Mouse (Mus musculus) ovary, postnatal 10 days (tissue): ENCODE data around the gene Gulp1.

ENCODE experiments used
- DNase-seq: peaks from one replicate; pipeline ENCODE4 v3.0.0; 2022; ENCODE audit warnings: low spot score

The Gulp1 gene

DNA sequence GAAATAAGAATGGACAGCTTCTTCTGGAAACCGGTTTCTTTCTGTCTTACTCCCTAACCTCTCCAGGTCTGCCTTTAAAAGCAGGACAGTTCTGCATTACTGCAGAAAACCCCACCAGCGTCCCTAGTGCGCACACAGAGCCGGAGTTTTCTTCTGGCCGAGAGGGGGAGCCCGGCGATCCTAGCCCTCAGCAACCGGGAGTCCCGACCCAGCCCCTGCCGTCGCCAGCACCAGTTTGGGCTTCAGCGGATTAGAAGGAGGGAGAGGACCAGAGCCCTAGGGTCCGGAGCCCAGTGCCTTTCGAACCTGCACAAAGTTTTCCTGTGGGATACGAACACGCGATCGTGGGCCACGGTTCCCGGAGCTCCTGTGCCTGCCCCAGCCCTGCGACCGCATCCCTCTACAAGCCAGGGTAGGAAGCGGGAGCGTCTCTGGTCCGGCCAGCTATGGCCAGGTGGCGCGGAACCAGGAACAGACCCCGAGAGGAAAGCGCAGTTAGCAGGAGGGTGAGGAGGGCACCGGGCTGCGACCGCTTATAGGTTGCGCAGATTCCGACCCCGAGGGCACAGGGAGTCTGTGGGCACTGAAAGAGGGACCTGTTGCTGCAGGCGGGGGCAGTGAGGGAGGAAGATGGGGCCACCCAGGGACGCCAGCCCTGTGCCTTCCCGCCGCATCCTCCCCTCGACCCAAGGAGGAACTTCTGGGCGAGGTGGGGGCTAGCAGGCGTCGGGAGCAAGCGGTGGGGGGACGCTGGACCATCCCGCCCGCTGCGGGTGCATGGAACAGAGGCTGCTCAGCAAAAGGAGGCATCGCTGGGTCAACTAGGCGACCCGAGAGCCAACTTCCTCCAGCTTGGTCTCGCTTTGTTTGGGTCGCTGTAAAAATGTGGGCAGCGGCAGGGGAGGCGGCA lies at the start of gene Gulp1:
Gene Gulp1, plus strand, starts transcription at position 51 of the 910 bp plus-strand sequence.
- peak; percentile 58 for DNase-seq

- DNase-seq, result no peak
These were observed 1.1 kb upstream of the Gulp1 start for GRCm38 (mm10) chr1:44550261-44550660.

GRCm38 (mm10) chr1:44552371-44552841 lies 1.1 kb downstream of the Gulp1 start:
- peak; percentile 36 for DNase-seq

DNA sequence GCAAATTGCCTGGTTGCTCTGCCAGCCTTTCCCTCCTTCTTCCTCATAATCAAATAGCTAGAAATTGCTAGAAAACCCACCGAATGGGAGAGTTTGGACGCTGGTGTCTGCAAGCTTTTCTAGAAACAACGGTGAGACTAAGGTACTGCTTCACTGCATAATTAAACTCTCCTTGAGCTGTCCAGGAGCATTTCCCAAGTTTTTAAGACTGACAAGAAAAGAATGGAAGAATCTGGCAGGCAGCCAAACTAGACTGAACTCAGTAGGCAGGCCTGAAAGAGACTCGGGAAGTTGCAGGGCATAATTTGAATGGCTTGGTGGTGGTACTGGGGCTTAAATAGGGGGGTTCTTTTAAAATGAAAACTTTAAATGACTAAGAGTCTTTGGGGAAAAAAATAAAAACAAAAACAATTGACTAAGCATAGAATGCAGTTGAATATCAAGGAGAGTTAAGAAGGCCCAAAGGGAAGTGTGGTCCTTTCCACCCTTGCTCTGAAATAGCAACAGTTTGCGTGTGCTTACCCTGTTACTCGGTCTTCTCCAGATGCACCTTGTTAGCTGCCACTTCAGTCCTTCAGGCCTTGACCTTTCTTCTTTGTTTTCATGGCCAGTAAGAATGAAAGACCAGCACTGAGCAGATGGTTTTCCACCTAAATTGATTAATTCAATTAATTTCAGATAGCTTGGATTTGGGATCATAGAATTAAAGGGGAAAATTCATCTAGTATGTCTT lies 2.0 kb downstream of the Gulp1 start:
- no peak for DNase-seq

DNA sequence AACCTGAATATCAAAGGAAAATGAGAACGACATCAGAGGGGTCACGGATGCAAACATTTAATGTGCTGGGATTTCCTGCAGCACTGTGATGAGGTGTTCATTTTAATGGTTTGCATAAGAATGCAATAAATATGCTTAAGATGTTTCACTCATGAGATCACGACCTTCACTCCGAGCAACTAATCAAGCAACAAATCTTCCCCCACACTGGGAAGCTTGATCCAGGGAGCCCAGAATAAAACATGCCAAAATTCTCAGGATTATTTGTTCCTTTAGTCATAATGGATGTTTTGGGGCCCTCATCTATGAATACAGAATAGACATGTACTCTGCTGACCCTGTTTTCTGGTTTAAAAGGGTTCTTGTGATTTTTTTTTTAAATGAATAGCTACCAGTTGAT lies 16.1 kb downstream of the Gulp1 start:
- DNase-seq, result no peak

DNA sequence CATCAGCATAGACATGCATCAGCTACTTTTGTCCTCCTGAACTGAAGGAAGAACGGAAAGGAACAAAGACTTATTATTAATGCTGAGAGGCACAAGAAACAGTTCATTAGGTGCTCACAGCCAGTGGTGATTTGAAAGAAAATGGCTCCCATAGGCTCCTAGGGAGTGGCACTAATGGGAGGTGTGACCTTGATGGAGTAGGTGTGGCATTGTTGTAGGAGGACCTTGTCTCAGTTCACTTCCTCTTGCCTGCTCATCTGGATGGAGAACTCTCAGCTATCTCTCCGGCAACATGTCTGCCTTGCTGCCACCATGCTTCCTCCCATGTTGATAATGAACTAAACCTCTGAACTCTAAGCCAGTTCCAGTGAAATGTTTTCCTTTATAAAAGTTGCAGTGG lies 17.0 kb downstream of the Gulp1 start:
- DNase-seq, result no peak

DNA sequence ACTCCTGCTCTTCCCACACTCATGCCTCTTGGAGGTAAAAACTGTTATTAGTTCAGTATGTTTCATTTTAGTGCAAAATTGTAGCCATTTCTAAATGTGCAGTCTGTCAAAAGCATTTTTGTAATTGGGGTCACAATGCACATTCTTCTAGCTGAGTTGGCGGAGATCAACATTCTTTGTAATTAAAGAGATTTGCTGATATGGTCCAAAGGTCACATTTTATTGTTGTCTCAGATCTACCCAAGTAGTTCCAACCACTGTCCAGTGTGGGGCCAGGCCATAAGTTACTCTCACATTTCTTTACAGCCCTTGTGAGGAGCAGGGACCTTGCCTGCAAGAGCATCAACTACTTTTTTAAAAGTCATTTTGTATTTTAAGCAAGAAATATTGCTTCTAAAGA lies 24.7 kb downstream of the Gulp1 start:
- DNase-seq, result no peak

GRCm38 (mm10) chr1:44576610-44577009 lies 25.3 kb downstream of the Gulp1 start:
- DNase-seq, result no peak

DNA sequence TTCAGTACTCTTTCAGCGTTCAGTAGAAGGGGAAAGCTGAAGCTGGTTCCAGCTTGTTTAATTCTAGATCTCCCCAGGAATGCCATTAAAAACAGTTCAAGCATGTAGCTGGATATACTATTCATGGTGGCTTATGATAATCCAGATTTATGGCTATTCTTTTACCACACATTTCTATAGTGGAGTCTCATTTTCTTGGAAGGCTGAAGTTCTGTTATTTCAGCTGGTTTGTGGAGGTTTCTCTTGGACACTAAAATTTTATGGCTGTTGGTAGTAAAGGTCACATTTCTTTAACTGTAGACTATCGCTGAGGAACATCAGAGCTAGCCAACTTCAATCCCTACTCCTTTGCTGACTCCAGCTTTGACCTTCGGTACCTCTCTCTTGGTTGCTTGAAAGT lies 29.1 kb downstream of the Gulp1 start:
- no peak for DNase-seq

DNA sequence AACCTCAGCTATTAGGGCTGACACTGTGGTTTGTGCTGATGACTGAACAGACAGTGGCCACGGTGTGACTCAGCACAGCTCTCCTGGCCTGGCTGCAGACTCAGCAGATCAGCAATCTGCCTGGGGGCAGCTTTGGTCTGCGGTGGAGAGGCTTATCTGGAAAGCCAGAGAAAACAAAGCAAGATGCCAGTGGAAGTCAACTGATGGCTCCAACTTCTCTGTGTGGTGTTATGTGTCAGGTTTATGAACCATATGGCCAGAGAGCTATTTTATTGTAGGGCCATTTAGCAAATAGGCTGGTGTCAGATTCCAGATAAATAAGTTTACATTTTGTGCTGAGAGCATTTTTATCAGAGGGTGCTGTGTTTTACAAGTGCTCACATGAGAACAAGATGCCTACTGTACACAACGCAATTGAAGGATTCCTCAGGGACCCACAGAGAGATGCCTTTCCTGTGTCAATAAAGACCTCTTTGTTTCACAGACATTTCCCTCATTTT lies 33.6 kb downstream of the Gulp1 start:
- DNase-seq, result no peak

- DNase-seq, result no peak
These were observed 40.4 kb downstream of the Gulp1 start for GRCm38 (mm10) chr1:44591742-44592141.

DNA sequence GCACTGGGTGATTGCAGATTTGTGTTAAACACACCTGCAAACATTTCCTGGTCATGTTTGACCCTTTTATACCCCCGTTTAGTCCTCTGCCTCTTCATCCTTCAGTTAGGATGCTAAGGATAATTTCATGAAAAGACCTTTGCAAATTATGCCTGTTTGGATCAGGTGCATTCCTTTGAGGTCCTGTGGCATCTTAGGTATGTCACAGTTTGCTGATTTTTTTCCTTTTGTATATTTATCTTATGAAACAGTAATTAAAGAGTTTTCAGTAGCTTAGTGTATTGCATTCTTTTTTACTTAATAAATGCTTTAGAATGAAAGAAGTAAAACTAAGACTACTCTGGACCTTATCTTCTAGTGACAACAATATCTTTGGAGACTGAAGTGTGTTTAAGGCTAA lies 41.8 kb downstream of the Gulp1 start:
- no peak for DNase-seq

- DNase-seq, result no peak
These were observed 47.0 kb downstream of the Gulp1 start for GRCm38 (mm10) chr1:44598312-44598711.

GRCm38 (mm10) chr1:44613294-44614041 lies 62.2 kb downstream of the Gulp1 start:
- no peak for DNase-seq

DNA sequence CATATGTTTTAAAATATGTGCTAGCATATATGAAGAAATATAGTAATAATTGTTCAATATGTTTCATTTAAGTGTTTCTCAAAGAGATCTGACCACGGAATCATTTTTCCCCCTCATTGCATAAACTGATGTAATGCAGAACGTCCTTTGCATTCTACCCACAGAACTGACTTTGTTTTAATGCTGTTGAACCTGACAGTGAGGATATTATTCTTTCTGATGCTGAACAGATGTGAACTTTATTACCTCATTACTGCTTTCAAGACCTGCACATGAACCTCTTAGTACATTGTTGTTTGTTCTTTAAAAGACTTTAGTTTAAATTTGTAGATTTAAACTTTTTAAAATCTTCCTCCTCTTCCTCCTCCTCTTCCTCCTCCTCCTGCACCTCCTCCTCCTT lies 67.4 kb downstream of the Gulp1 start:
- DNase-seq, result no peak

- no peak for DNase-seq
These were observed 83.2 kb downstream of the Gulp1 start for GRCm38 (mm10) chr1:44634481-44634880.

- no peak for DNase-seq
These were observed 94.5 kb downstream of the Gulp1 start for GRCm38 (mm10) chr1:44645678-44646276.

DNA sequence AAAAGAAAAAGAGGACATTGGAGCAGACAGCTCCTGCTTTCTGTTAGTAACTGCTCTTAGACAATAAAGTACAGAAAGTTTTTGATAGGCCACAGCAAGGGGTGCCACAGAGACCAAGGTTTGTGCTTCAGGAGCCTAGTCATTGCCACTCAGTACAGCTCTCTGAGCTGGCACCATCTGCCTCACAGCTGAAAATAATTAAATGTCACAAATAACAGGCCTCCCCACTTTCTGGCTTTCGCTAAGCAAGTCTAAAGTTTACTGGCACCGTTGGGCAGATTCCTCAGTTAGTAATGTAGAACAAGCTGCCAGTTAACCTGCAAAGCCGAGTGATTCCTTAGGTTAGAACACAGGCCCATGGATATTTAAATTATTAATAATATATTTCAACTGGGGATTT lies 127.7 kb downstream of the Gulp1 start:
- DNase-seq, result no peak

- no peak for DNase-seq
These were observed 128.1 kb downstream of the Gulp1 start for GRCm38 (mm10) chr1:44679415-44679814.

- DNase-seq, result no peak
These were observed 131.2 kb downstream of the Gulp1 start for GRCm38 (mm10) chr1:44682556-44682955.

GRCm38 (mm10) chr1:44683723-44684122 lies 132.4 kb downstream of the Gulp1 start:
- DNase-seq, result no peak
